Mouse (Mus musculus) mouse trophoblast stem cell (cell line): ENCODE data around the gene Grin3b.

Experiments
- in situ Hi-C, 2 experiments: fragments of 300-500 bp; cut with MseI, MboI; formaldehyde crosslinking; loops; 2 replicates in 1 of 2; 3 replicates in 1 of 2; pipeline ENCODE4 v1.15.1; 2025

Gene Grin3b

DNA sequence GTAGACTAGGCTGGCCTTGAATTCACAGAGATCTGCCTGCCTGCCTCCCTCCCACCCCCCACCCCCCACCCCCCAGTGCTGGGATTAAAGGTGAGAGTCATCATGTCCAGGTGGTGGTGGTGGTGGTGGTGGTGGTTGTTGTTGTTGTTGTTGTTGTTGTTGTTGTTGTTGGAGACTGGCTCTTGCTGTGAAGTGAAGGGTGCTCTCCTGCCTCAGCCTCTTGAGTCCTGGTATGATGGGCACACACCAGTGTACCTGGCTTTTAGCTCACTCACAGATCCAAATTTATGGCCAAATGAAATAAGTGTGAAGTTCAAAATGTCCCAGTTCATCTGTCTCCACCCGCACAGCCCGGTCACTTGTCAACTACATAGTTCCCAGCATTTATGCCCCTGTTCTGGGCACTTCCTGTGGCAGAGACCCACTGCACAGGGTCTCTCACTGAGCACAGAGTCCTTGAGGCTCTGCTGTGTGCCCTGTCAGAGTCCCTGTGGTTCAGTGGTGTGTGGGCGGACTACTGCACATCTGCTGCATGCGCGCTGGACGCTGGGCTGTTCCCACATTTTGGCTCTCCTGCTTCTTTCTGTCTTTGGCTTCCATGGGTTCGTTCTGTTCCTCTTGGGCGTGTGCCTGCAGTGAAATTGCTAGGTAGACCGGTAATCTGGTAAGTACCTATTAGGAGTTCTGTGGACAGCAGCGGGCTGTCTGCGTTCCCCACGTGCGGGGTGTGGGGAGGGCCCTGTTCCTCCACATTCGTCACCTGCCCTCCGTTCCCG, 35.5 kb upstream of the Grin3b start:
- in situ Hi-C loops = no loop called here

DNA sequence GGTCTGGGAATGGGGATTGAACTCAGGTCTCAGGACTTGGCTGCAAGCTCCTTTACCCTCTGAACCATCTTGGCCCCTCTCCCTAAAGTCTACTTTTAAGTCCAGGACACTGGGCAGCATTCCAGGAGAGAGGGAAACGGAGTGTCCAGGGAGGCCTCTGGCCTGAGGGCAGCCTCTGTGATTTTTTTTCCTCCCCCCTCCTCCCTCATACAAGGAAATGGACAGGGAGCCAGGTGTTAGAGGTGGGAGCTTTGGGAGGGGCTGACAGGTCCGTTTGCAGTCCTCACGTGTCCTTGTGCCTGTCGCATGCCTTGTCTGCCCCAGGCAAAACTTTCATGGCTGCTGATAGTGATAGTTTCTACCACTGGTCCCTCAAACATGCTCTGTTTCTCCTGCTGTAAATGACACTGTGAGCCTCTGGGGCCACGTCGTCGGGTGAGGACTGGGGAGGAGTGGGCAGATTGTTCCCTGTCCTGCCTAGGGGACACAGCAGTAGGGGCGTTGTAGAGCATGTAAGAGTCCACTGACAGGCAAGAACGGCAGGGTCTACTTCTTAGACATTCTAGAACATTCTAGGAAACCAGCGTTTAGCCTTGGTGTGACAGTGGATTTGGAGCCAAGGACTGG, 34.1 kb upstream of the Grin3b start:
- in situ Hi-C loops = no loop called here

DNA sequence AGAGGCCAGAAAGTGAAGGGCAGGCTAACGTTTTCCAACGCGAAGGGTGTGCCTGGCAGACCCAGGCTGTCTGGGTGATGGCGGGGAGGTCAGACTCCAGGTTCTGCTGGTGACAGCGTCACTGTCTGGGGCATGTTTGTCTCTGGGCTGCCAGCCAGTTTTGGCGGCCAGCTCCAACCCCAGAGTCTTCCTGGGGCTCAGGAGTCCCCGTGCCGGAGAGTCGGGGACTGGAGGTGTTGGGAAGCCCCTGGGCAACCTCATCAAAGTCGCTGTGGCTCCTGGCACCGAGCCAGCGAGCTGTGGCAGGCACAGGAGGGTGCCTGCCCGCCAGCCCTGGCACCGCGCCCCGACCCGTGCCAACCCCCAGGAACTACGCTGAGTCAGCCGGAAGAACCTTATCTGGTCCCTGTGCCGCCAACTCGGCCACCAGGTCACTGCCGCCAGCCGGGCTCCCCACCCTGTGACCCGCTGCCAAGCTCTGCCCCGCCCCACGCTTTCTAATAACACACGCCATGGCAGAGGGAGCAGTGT, 33.5 kb upstream of the Grin3b start:
- in situ Hi-C loops = no loop called here

DNA sequence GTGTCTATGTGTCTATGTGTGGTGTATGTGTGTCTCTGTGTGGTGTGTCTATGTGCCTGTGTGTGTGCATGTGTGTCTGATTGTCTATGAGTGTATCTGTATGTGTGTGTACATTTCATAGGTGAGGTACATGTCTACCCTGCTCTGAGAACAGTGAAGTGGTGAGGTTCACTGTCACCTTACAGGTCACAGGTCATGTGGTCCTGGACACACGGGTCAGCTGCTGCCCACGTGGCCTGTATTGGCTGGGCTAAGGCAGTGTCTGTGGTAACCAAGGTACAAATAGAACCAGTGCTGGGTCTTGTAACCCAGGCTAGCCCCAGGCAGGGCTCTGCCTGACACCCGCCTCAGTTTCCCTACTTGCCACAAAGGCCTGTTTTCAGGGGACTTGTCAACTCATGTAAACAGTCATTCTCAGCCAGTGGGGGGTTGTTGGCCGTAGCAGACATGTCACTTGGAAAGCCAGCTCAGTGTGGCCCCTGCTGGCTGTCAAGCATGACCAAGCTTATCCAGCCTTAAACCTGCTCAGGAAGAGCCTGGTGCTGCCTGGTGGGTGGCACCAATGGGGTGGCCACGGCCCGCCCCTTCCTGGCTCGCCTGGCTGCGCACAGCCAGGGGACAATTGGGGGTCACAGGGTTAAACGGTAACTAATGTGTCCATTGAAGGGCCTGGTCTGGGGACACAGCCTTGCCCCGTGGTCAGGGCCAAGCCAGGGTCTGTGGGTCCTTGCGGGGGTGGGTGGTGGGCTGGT, 32.6 kb upstream of the Grin3b start:
- in situ Hi-C loops = no loop called here

DNA sequence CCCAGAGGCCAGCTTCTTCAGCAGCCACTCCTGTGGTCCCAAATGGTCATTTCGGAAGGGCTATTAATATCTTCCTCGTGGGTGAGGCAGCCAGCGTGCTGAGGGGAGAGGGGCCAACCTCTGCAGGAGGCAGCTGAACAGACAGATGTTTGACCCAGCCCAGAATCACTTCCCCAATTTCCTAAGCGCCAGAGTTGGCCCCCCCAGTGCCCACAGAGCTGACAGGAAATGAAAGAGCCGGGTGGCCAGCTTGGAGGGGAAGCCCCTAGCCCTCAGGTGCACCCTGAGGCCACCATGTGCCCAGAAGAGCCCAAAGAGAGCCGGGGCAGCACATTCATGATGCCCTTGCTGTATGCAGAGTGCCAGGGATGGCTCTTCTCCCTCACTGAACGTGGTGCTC, 29.8 kb upstream of the Grin3b start:
- in situ Hi-C loops = no loop called here

DNA sequence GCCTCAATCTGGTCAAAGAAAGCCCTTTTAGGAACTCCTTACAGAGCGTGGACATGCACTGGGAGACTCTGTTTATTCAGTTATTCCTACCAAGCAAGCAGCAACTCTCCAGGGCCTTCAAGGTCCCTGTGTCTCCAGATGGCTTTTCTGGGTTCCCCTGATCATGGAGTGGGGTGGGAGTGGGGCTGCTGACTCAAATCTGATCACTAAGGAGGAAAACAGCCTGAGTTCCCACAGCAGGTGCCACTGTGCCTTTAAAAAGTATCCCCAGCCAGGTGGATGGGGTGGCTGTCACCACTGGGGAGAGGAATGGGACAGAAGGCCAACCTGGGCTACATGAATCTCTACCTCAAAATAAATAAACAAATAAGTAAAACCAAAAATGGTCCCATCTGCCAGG, 27.5 kb upstream of the Grin3b start:
- in situ Hi-C loops = no loop called here

DNA sequence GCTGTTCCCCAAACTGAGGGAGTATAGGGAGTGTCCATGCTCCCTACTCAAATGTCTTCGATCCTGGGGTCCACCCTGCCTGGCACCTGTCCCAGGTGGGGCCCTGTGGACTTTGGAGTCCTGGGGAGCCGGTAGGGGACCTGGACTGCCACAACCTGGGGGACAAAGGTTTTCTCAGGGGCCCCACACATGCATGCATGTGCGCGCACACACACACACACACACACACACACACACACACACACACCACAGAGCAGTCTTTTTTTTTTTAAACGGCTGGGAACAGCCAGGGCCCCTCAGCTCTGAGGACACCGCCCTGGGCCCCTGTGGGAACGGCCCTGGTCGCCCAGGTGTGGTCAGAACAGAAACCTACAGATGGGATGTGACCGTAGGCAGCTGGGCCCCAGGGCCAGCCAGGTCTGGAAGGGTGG, 27.0 kb upstream of the Grin3b start:
- in situ Hi-C loops = no loop called here

DNA sequence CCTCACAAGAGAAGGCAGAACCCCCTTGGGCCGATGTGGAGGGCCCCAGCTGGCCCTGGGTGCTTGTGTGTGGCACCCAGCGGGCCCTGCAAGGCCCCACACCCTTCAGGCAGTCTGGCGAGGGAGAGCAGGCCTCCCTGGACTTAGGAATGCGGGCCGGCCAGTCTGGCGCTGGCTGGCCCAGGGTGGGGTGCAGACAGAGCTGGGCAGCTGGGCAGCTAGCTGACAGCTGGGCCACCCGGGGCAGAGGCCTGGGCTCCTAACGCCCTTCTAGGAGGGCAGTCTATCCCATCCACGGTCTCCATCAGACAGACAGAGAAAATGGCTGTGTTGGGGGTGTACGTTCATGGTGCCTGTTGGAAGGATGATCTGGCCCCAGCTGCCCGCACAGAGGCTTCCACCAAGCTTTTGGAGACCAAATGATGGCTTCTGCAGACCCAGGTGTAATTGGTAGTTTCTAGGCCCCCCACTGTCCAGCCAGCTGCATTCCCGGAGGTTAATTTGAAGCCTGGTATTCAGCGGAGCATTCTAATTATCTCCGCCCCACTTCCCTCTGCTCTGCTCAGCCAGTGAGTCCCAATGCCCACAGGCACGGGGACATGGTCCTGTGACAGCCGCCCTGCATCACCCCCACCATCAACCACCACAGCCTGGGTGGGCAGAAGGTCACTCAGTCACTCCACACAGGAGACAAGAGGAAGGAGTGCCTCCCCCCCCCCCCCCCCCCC, 24.8 kb upstream of the Grin3b start:
- in situ Hi-C loops = no loop called here

DNA sequence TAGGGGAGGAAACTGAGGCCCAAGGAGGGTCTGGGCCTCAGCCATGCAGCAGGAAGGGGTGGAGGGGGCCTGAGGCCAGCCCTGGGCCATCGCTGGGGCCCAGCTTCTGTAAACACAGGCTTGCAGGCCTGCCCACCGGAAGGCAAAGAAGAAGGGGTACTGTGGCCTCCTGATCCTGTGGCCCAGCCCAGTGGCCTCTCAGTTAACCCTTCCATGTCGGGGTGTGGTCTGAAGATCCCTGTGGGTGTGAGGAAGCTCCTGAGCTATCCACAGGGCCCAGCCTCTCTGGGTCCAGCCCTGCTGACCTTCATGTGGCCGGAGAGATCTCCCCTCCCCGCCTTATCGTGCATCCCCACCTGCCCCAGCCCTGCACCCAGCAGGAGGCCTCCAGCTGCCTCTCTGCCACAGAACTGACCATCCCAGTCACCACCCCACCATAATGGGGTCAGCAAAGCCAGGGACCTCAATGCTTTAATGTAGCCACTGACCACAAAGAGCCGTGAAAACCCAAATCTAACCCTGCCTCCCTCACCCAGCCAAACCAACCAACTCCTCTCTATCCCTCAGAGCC, 23.7 kb upstream of the Grin3b start:
- in situ Hi-C loops = no loop called here

DNA sequence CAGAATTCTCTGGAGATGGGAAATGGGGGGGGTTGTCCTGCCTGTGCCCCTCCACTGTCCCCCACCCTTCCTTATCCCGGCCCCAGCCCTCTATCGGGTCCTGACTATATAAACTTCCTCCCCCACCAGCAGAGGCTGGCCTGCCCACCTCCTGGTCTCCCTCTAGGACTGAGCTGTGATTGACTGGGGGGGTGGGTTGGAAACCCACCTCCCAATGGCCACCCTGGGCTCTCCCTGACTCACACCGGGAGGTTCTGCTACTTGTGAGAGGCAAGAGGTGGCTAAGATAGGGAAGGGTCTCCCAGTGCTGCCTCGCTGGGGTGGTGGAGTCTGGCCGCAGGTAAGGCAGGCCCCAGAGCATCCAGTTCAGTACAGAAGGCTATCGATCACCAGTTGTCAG, 23.0 kb upstream of the Grin3b start:
- in situ Hi-C loops = no loop called here

DNA sequence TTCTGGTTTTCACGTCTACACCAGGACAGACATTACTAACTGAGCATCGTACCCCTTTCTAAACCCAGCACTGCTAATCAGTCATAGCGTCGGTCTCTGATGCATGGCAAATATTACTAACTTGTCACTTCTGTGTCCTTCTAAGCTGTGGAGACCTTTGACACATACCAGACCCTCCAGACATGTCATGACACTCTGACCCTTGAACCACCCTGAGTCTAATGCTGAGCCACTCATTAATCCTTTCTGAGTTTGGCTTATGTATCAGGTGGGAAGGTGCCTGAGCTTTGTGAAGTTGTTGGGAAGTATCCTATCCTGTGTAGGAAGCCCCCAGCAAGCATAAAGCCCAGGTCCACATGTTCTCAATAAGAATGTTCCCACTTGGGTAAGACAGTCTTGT, 20.6 kb upstream of the Grin3b start:
- in situ Hi-C loops = loop anchor here in 1 of 2 experiments (10.0 kb wide), 1 partner anchor 65 kb away; the partner anchor contains the start of gene Elane

DNA sequence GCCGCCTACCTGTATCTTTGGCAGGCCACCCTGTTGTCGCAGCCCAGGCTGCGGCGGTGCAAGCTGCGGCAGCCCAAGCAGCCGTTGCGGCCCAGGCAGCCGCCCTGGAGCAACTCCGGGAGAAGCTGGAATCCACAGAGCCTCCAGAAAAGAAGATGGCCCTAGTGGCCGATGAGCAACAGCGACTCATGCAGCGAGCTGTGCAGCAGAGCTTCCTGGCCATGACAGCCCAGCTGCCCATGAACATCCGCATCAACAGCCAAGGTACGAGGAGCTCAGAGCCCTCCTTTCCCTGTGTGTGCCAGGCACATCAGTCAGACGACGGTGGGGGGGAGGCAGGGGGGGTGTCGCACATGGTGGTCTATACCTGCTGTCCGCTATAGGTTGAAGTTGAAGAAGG, 19.9 kb upstream of the Grin3b start:
- in situ Hi-C loops = loop anchor here in 1 of 2 experiments (10.0 kb wide), 1 partner anchor 66 kb away; the partner anchor contains the start of gene Elane

DNA sequence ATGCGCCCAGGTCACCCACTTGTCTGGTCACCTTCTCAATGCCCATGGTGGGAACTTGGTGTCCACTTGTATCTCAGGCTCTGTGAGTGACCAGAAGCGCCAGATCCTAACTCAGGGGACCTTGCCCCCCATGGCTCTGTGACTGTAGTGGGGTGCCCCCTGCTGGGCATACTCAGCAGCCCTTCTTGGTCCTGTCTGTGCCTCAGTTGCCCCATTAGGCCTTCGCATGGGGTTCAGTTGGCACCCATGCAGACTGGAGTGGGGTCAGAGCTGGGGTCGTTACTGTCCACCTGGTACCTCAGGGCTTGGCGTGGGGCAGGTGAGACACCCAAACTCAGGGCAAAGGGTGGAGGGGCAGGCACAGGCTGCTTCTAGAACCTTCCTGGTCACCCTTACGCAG, 16.6 kb upstream of the Grin3b start:
- in situ Hi-C loops = loop anchor here in 1 of 2 experiments (10.0 kb wide), 1 partner anchor 69 kb away; the partner anchor contains the start of gene Elane

DNA sequence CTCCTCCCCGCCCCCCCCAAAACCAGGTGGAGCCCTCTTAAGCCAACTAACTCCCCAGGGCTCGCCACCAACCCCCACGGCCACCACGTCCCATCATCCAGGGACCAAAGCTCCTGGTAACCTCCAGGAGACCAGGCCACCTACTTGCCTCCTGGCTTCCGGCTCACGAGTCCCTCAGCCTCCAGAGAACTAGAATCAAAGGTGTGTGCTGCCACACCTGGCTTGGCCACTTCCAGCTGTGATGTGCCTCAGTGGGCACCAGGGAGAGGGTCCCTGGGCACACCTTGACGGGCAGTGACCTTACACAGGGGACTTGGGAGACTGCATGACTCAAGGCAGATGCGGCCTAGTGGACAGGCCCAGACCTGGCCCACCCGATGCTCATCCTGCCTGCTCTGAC, 14.8 kb upstream of the Grin3b start:
- in situ Hi-C loops = loop anchor here in 1 of 2 experiments (10.0 kb wide), 1 partner anchor 71 kb away; the partner anchor contains the start of gene Elane

DNA sequence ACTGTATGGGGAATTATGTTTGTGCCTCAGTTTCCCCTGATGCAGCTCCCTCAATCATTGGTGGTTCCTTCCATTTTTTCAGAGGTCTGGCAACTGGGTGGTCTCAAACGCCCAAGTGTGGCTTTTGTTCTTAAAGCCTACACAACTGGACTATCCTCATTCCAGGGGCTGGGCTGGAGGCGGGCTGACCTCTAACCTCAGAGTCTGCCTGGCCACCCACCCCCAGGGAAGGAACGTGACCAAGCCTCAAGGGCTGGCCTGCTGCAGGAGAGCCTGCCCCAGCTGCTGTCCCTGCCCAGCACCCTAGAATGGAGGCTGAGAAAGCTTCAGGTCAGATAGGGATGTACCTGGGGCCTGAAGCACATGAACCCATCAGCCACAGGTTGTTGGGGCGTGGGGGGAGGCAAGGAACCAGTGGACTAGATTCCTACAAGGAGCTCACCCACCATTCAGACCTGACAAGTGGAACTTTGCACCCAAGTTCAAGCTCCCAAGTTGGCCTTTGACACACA, 13.8 kb upstream of the Grin3b start:
- in situ Hi-C loops = loop anchor here in 1 of 2 experiments (10.0 kb wide), 1 partner anchor 72 kb away; the partner anchor contains the start of gene Elane

DNA sequence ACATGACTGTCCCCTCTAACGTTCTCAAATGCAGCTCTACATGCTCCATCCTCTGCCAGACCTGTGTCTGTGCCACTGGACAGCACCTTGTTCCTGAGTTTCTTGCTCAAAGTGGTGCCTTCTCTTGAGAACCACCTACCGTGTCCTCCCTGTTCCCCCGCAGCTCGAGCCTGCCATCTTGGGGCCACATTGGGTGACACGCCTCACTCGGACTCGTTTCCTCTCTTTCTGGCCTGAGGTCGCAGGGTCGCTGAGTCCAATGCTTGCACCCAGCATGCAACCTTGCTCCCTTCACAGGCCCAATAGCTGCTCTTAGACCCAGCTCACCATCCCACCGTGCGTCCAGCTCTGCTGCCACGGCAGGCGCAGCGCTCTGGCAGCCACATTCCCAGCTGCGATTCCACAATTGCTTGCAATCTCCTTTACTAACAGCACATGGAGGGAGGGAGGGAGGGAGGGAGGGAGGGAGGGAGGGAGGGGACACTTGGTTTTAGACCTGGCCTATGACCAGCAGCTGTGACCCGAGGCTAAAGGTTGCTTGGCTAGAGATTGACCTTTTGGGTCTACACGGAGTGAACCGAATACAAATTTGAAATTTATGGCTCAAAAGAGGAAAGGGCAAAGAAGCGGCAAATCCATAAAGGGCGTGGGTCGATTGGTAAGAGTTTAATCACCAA, 12.2 kb upstream of the Grin3b start:
- in situ Hi-C loops = loop anchor here in 1 of 2 experiments (10.0 kb wide), 1 partner anchor 73 kb away; the partner anchor contains the start of gene Elane

DNA sequence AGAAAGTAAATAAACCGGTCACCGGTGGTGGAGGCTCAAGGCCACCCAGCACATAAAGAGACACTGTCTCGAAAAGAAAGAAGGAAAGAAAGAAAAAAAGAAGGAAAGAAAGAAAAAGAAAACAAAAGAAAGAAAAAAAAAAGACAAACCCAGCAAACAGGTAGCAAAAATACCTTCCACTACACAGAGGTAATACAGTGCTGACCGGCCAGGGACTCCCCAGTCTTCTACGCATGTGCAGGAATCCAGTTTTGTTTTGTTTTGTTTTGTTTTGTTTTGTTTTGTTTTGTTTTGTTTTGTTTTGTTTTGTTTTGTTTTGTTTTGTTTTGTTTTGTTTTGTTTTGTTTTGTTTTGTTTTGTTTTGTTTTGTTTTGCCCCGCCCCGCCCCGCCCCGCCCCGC, 11.1 kb upstream of the Grin3b start:
- in situ Hi-C loops = loop anchor here in 1 of 2 experiments (10.0 kb wide), 1 partner anchor 75 kb away; the partner anchor contains the start of gene Elane

DNA sequence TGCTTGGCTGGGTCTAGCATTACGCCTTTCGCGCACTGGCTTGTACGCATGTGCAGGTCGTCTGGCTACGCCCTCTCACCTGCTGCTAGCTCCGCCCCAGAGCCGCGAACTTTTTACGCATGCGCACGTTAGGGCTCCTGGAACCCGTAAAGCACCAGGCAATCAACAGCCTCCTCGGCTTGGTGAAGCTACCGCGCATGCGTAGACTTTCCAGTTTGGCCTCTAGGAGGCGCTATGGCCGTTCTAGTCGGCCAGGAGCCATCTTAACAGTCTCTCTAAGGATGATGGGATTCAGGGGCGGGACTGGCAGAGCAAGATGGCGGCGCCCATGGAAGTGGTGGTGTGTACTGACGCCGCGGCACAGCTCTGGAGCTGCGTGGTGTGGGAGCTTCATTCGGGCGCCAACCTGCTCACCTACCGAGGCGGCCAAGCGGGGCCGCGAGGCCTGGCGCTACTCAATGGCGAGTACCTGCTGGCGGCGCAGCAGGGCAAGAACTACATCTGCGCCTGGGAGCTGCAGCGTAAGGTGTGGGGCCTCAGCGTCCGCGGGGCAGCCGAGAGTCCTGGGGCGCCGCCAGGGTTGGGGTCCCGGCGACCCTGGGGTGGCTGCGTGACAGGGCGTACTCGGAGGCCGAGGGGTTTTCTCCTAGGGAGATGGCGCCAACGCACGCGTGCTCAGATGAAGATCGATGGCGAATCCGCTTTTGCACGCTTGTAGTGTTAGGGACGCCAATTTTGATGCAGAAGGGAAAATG, 10.5 kb upstream of the Grin3b start, which contains the start of gene Wdr18:
Gene Wdr18 (plus strand): TSS at position 306 of the 755 bp plus-strand sequence.
- in situ Hi-C loops = loop anchor here in 1 of 2 experiments (10.0 kb wide), 1 partner anchor 75 kb away; the partner anchor contains the start of gene Elane
